Mouse (Mus musculus): ENCODE results near the gene Umodl1. TPM values are rescaled to one million over a fixed set of nuclear protein-coding genes. Genes with fewer than 3 reads are reported as not detected.
A peak's percentile ranks its signal among the peaks of the same experiment; 100 is the strongest.

Umodl1 gene
- polyA plus RNA-seq, 1 experiment, result 0.10 TPM

GRCm38 (mm10) chr17:31000897-31001296 lies 46.5 kb downstream of the Umodl1 start:
- DNase-seq (ENCODE audit: low read depth), result no peak
- TF ChIP-seq POLR2A (IDR thresholded peaks at IDR 0.05; ENCODE audit: borderline replicate concordance, extremely low read depth, insufficient read depth, insufficient read length, poor library complexity, severe bottlenecking), result no peak
- no peak for TF ChIP-seq CTCF (IDR thresholded peaks at IDR 0.05; ENCODE audit: borderline replicate concordance, extremely low read depth, insufficient read depth, insufficient read length)

- DNase-seq (ENCODE audit: low read depth), result no peak
- TF ChIP-seq POLR2A (IDR thresholded peaks at IDR 0.05; ENCODE audit: borderline replicate concordance, extremely low read depth, insufficient read depth, insufficient read length, poor library complexity, severe bottlenecking) (no peak), CTCF (IDR thresholded peaks at IDR 0.05; ENCODE audit: borderline replicate concordance, extremely low read depth, insufficient read depth, insufficient read length) (no peak)
Observed at GRCm38 (mm10) chr17:31002613-31003012, 48.2 kb downstream of the Umodl1 start.

- DNase-seq (ENCODE audit: low read depth), result no peak
Observed at GRCm38 (mm10) chr17:31005284-31005683, 50.8 kb downstream of the Umodl1 start.

GRCm38 (mm10) chr17:31007357-31007756 lies 52.9 kb downstream of the Umodl1 start:
- TF ChIP-seq CTCF (IDR thresholded peaks at IDR 0.05; ENCODE audit: borderline replicate concordance, extremely low read depth, insufficient read depth, insufficient read length) (no peak), POLR2A (IDR thresholded peaks at IDR 0.05; ENCODE audit: borderline replicate concordance, extremely low read depth, insufficient read depth, insufficient read length, poor library complexity, severe bottlenecking) (no peak)
- no peak for DNase-seq (ENCODE audit: low read depth)

More at GRCm38 (mm10) chr17:31005284-31005683, 50.8 kb downstream of the Umodl1 start:
- TF ChIP-seq POLR2A (IDR thresholded peaks at IDR 0.05; ENCODE audit: borderline replicate concordance, extremely low read depth, insufficient read depth, insufficient read length, poor library complexity, severe bottlenecking) (no peak), CTCF (IDR thresholded peaks at IDR 0.05; ENCODE audit: borderline replicate concordance, extremely low read depth, insufficient read depth, insufficient read length) (no peak)

- no peak for TF ChIP-seq POLR2A (IDR thresholded peaks at IDR 0.05; ENCODE audit: borderline replicate concordance, extremely low read depth, insufficient read depth, insufficient read length, poor library complexity, severe bottlenecking)
- TF ChIP-seq CTCF (IDR thresholded peaks at IDR 0.05; ENCODE audit: borderline replicate concordance, extremely low read depth, insufficient read depth, insufficient read length), result no peak
- no peak for DNase-seq (ENCODE audit: low read depth)
Observed at GRCm38 (mm10) chr17:31008416-31008815, 54.0 kb downstream of the Umodl1 start.

GRCm38 (mm10) chr17:31011551-31012394 lies 57.3 kb downstream of the Umodl1 start:
- TF ChIP-seq CTCF (IDR thresholded peaks at IDR 0.05; ENCODE audit: borderline replicate concordance, extremely low read depth, insufficient read depth, insufficient read length) (peak; percentile 98), POLR2A (IDR thresholded peaks at IDR 0.05; ENCODE audit: borderline replicate concordance, extremely low read depth, insufficient read depth, insufficient read length, poor library complexity, severe bottlenecking) (no peak)
- peak; percentile 74 for DNase-seq (ENCODE audit: low read depth)

GRCm38 (mm10) chr17:31018267-31018666 lies 63.8 kb downstream of the Umodl1 start:
- DNase-seq (ENCODE audit: low read depth), result peak; percentile 72
- TF ChIP-seq POLR2A (IDR thresholded peaks at IDR 0.05; ENCODE audit: borderline replicate concordance, extremely low read depth, insufficient read depth, insufficient read length, poor library complexity, severe bottlenecking) (no peak), CTCF (IDR thresholded peaks at IDR 0.05; ENCODE audit: borderline replicate concordance, extremely low read depth, insufficient read depth, insufficient read length) (peak; percentile 61)

- DNase-seq (ENCODE audit: low read depth), result peak; percentile 74
- peak; percentile 80; the same call in 1 of the 2 replicates for TF ChIP-seq CTCF (IDR thresholded peaks at IDR 0.05; ENCODE audit: borderline replicate concordance, extremely low read depth, insufficient read depth, insufficient read length)
- no peak for TF ChIP-seq POLR2A (IDR thresholded peaks at IDR 0.05; ENCODE audit: borderline replicate concordance, extremely low read depth, insufficient read depth, insufficient read length, poor library complexity, severe bottlenecking)
Observed at GRCm38 (mm10) chr17:31019505-31019904, 65.1 kb downstream of the Umodl1 start.

GRCm38 (mm10) chr17:31020078-31020477 lies 65.6 kb downstream of the Umodl1 start:
- no peak for TF ChIP-seq CTCF (IDR thresholded peaks at IDR 0.05; ENCODE audit: borderline replicate concordance, extremely low read depth, insufficient read depth, insufficient read length)
- no peak for TF ChIP-seq POLR2A (IDR thresholded peaks at IDR 0.05; ENCODE audit: borderline replicate concordance, extremely low read depth, insufficient read depth, insufficient read length, poor library complexity, severe bottlenecking)
- no peak for DNase-seq (ENCODE audit: low read depth)

- TF ChIP-seq CTCF (IDR thresholded peaks at IDR 0.05; ENCODE audit: borderline replicate concordance, extremely low read depth, insufficient read depth, insufficient read length), result no peak
- TF ChIP-seq POLR2A (IDR thresholded peaks at IDR 0.05; ENCODE audit: borderline replicate concordance, extremely low read depth, insufficient read depth, insufficient read length, poor library complexity, severe bottlenecking), result no peak
- DNase-seq (ENCODE audit: low read depth), result no peak
Observed at GRCm38 (mm10) chr17:31021276-31021675, 66.8 kb downstream of the Umodl1 start.

GRCm38 (mm10) chr17:31024125-31024781 lies 69.8 kb downstream of the Umodl1 start:
- TF ChIP-seq CTCF (IDR thresholded peaks at IDR 0.05; ENCODE audit: borderline replicate concordance, extremely low read depth, insufficient read depth, insufficient read length) (no peak), POLR2A (IDR thresholded peaks at IDR 0.05; ENCODE audit: borderline replicate concordance, extremely low read depth, insufficient read depth, insufficient read length, poor library complexity, severe bottlenecking) (no peak)
- DNase-seq (ENCODE audit: low read depth), result no peak
